Mouse (Mus musculus): ENCODE measurements around the gene Mc3r. TPM values are rescaled to one million over a fixed set of nuclear protein-coding genes. Genes with fewer than 3 reads are reported as not detected.

Gene Mc3r
- polyA plus RNA-seq (2011; ENCODE audit: insufficient read length, low read depth, missing spikeins) = 0.19 TPM in 1 of 2 replicates, not detected in the other

GRCm38 (mm10) chr2:172248106-172248764, at the start of gene Mc3r:
Mc3r (plus strand) TSS chr2:172248492.
- Histone ChIP-seq H3K4me1 (ENCODE audit: control insufficient read depth, insufficient read depth, low read length) (no peaks in the 10 kb centered on the region; the same call in 1 of the 2 replicates), H3K27ac (ENCODE audit: insufficient read depth, low read length) (no peak within 1 kb of the TSS), H3K4me3 (ENCODE audit: insufficient read depth, low read length) (no peak within 1 kb of the TSS)
- TF ChIP-seq CTCF (IDR thresholded peaks at IDR 0.05; ENCODE audit: borderline replicate concordance, insufficient read depth, low read length) (peak; percentile 58), POLR2A (IDR thresholded peaks at IDR 0.05; ENCODE audit: low read depth, low read length) (no peak)

GRCm38 (mm10) chr2:172201998-172202780, 46.1 kb upstream of the Mc3r start:
- TF ChIP-seq POLR2A (IDR thresholded peaks at IDR 0.05; ENCODE audit: low read depth, low read length) = no peak
- no peak for TF ChIP-seq CTCF (IDR thresholded peaks at IDR 0.05; ENCODE audit: borderline replicate concordance, insufficient read depth, low read length)
- Histone ChIP-seq H3K4me3 (ENCODE audit: insufficient read depth, low read length) (no peak overlapping the region), H3K4me1 (ENCODE audit: control insufficient read depth, insufficient read depth, low read length) (no peaks in the 10 kb centered on the region), H3K27ac (ENCODE audit: insufficient read depth, low read length) (no peak overlapping the region)

GRCm38 (mm10) chr2:172207003-172207402, 41.3 kb upstream of the Mc3r start:
- Histone ChIP-seq H3K27ac (ENCODE audit: insufficient read depth, low read length) (no peak overlapping the region), H3K4me1 (ENCODE audit: control insufficient read depth, insufficient read depth, low read length) (no peaks in the 10 kb centered on the region), H3K4me3 (ENCODE audit: insufficient read depth, low read length) (no peak overlapping the region)
- TF ChIP-seq POLR2A (IDR thresholded peaks at IDR 0.05; ENCODE audit: low read depth, low read length) (no peak), CTCF (IDR thresholded peaks at IDR 0.05; ENCODE audit: borderline replicate concordance, insufficient read depth, low read length) (peak; percentile 86; the same call in 1 of the 2 replicates)

- H3K4me3 ChIP-seq (ENCODE audit: insufficient read depth, low read length) = no peak overlapping the region
- TF ChIP-seq CTCF (IDR thresholded peaks at IDR 0.05; ENCODE audit: borderline replicate concordance, insufficient read depth, low read length) (no peak), POLR2A (IDR thresholded peaks at IDR 0.05; ENCODE audit: low read depth, low read length) (no peak)
- H3K27ac ChIP-seq (ENCODE audit: insufficient read depth, low read length) = no peak overlapping the region
- no peaks in the 10 kb centered on the region for H3K4me1 ChIP-seq (ENCODE audit: control insufficient read depth, insufficient read depth, low read length)
Observed at GRCm38 (mm10) chr2:172213480-172213879, 34.8 kb upstream of the Mc3r start.

GRCm38 (mm10) chr2:172214336-172214735, 34.0 kb upstream of the Mc3r start:
- Histone ChIP-seq H3K27ac (ENCODE audit: insufficient read depth, low read length) (no peak overlapping the region), H3K4me3 (ENCODE audit: insufficient read depth, low read length) (no peak overlapping the region), H3K4me1 (ENCODE audit: control insufficient read depth, insufficient read depth, low read length) (no peaks in the 10 kb centered on the region)
- no peak for TF ChIP-seq CTCF (IDR thresholded peaks at IDR 0.05; ENCODE audit: borderline replicate concordance, insufficient read depth, low read length)
- TF ChIP-seq POLR2A (IDR thresholded peaks at IDR 0.05; ENCODE audit: low read depth, low read length) = no peak

- H3K27ac ChIP-seq (ENCODE audit: insufficient read depth, low read length) = no peak overlapping the region
- TF ChIP-seq CTCF (IDR thresholded peaks at IDR 0.05; ENCODE audit: borderline replicate concordance, insufficient read depth, low read length) (peak; percentile 43; the same call in 1 of the 2 replicates), POLR2A (IDR thresholded peaks at IDR 0.05; ENCODE audit: low read depth, low read length) (no peak)
Observed at GRCm38 (mm10) chr2:172215508-172216162, 32.7 kb upstream of the Mc3r start.

GRCm38 (mm10) chr2:172216163-172216915, 32.0 kb upstream of the Mc3r start:
- no peaks in the 10 kb centered on the region for H3K4me1 ChIP-seq (ENCODE audit: control insufficient read depth, insufficient read depth, low read length)
- no peak overlapping the region for H3K4me3 ChIP-seq (ENCODE audit: insufficient read depth, low read length)
- TF ChIP-seq POLR2A (IDR thresholded peaks at IDR 0.05; ENCODE audit: low read depth, low read length) (no peak), CTCF (IDR thresholded peaks at IDR 0.05; ENCODE audit: borderline replicate concordance, insufficient read depth, low read length) (no peak)
- no peak overlapping the region for H3K27ac ChIP-seq (ENCODE audit: insufficient read depth, low read length)

More at GRCm38 (mm10) chr2:172215508-172216162, 32.7 kb upstream of the Mc3r start:
- Histone ChIP-seq H3K4me1 (ENCODE audit: control insufficient read depth, insufficient read depth, low read length) (no peaks in the 10 kb centered on the region), H3K4me3 (ENCODE audit: insufficient read depth, low read length) (no peak overlapping the region)

- no peaks in the 10 kb centered on the region for H3K4me1 ChIP-seq (ENCODE audit: control insufficient read depth, insufficient read depth, low read length)
- no peak overlapping the region for H3K27ac ChIP-seq (ENCODE audit: insufficient read depth, low read length)
- TF ChIP-seq CTCF (IDR thresholded peaks at IDR 0.05; ENCODE audit: borderline replicate concordance, insufficient read depth, low read length) = no peak
- TF ChIP-seq POLR2A (IDR thresholded peaks at IDR 0.05; ENCODE audit: low read depth, low read length) = no peak
- H3K4me3 ChIP-seq (ENCODE audit: insufficient read depth, low read length) = no peak overlapping the region
Observed at GRCm38 (mm10) chr2:172217886-172218285, 30.4 kb upstream of the Mc3r start.

- Histone ChIP-seq H3K4me1 (ENCODE audit: control insufficient read depth, insufficient read depth, low read length) (no peaks in the 10 kb centered on the region), H3K27ac (ENCODE audit: insufficient read depth, low read length) (no peak overlapping the region)
- TF ChIP-seq CTCF (IDR thresholded peaks at IDR 0.05; ENCODE audit: borderline replicate concordance, insufficient read depth, low read length) = no peak
Observed at GRCm38 (mm10) chr2:172219186-172219585, 29.1 kb upstream of the Mc3r start.

More at GRCm38 (mm10) chr2:172219186-172219585, 29.1 kb upstream of the Mc3r start:
- no peak overlapping the region for H3K4me3 ChIP-seq (ENCODE audit: insufficient read depth, low read length)
